Mouse (Mus musculus) embryo, embryonic 11.5 days (tissue): ENCODE measurements around the gene Fgf13.
A peak's percentile ranks its signal among the peaks of the same experiment; 100 is the strongest.

Source experiments
- DNase-seq: peaks from one replicate; pipeline ENCODE4 v3.0.0-alpha.2; 2012; ENCODE audit warnings: low read depth, low spot score

The Fgf13 gene

GRCm38 (mm10) chrX:59186922-59187321 is 380.9 kb downstream of the Fgf13 start:
- no peak for DNase-seq

GRCm38 (mm10) chrX:59182323-59182722 is 385.5 kb downstream of the Fgf13 start:
- DNase-seq = no peak

- DNase-seq = no peak
These were observed 388.2 kb downstream of the Fgf13 start for GRCm38 (mm10) chrX:59179627-59180026.

- DNase-seq = peak; percentile 13
These were observed 388.7 kb downstream of the Fgf13 start for GRCm38 (mm10) chrX:59179081-59179596.

GRCm38 (mm10) chrX:59177653-59178052 is 390.2 kb downstream of the Fgf13 start:
- DNase-seq = no peak

GRCm38 (mm10) chrX:59172200-59172599 is 395.7 kb downstream of the Fgf13 start:
- DNase-seq = peak; percentile 3

- no peak for DNase-seq
These were observed 401.1 kb downstream of the Fgf13 start for GRCm38 (mm10) chrX:59166763-59167162.

- DNase-seq = no peak
These were observed 425.9 kb downstream of the Fgf13 start for GRCm38 (mm10) chrX:59141947-59142346.

GRCm38 (mm10) chrX:59134928-59135361 is 432.9 kb downstream of the Fgf13 start:
- DNase-seq = no peak

- DNase-seq = no peak
These were observed 433.6 kb downstream of the Fgf13 start for GRCm38 (mm10) chrX:59134166-59134861.

GRCm38 (mm10) chrX:59133834-59134165 is 434.1 kb downstream of the Fgf13 start:
- no peak for DNase-seq

GRCm38 (mm10) chrX:59133416-59133815 is 434.5 kb downstream of the Fgf13 start:
- DNase-seq = no peak

GRCm38 (mm10) chrX:59126637-59127036 is 441.2 kb downstream of the Fgf13 start:
- DNase-seq = no peak

- no peak for DNase-seq
These were observed 454.7 kb downstream of the Fgf13 start for GRCm38 (mm10) chrX:59113187-59113586.

- DNase-seq = no peak
These were observed 481.9 kb downstream of the Fgf13 start for GRCm38 (mm10) chrX:59085928-59086327.

- DNase-seq = no peak
These were observed 487.4 kb downstream of the Fgf13 start for GRCm38 (mm10) chrX:59080427-59080826.

GRCm38 (mm10) chrX:59072083-59072482 is 495.8 kb downstream of the Fgf13 start:
- DNase-seq = no peak

GRCm38 (mm10) chrX:59063157-59063556 is 504.7 kb downstream of the Fgf13 start:
- DNase-seq = no peak

- no peak for DNase-seq
These were observed 532.9 kb downstream of the Fgf13 start for GRCm38 (mm10) chrX:59034969-59035368.
